Mouse (Mus musculus): ENCODE results near the gene Prm3. TPM values are rescaled to one million over a fixed set of nuclear protein-coding genes. Genes with fewer than 3 reads are reported as not detected.
"Not testable (repeated sequence)": the region's sequence is repeated elsewhere in the genome, so short reads cannot be mapped to it uniquely, and the experiment has no call there.

The Prm3 gene
- polyA plus RNA-seq, 1 experiment from 2014 or later: not detected

DNA sequence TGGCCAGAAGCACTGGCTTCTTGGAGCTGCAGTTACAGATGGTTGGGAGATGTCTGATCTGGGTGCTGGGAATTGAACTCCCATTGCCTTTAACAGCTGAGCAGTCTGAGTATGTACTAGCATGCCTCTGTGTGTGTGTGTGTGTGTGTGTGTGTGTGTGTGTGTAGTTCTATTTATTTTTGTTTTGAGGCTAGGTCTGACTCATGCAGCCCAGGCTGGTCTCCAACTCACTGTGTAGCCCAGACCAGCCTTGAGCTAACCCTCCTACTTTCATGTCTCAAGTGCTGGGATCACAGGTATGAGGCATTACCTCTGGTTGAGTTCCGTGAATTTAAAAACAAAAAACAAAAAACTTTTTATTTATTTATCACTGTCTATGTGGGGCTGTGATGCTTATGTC is 33.8 kb upstream of the Prm3 start:
- Histone ChIP-seq H3K27me3 (ENCODE audit: low read depth, poor library complexity, severe bottlenecking) (no peaks in the 10 kb centered on the region), H3K27ac (replicated peaks) (no peak overlapping the region), H3K4me1 (no peaks in the 10 kb centered on the region), H3K36me3 (no peaks in the 10 kb centered on the region), H3K4me3 (no peak overlapping the region), H3K9me3 (replicated peaks) (no peaks in the 10 kb centered on the region)
- WGBS: 94% methylated on average over 1 of the region's 1 CpGs
- DNase-seq (ENCODE audit: low spot score): no peak

DNA sequence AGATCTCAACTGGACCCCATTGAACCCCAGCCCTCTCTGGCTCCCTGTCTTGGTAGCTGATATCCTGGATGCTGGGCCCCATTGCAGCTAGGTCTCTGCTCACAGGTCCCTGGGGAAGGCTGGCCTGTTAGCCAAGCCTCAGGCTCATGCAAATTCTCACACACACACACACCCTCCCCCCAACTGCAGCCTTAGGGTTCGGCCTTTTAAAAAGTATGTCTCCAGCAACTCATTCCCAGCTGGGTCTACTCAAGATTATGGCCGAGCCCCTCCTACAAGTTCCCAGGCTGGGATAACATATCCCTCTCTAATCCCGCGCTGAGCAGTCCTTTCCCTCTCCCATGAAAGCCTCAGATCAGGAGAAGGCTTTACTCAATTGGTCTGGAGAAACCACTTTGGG is 30.7 kb upstream of the Prm3 start:
- Histone ChIP-seq H3K27me3 (ENCODE audit: low read depth, poor library complexity, severe bottlenecking) (no peaks in the 10 kb centered on the region), H3K4me3 (no peak overlapping the region), H3K9me3 (replicated peaks) (no peaks in the 10 kb centered on the region), H3K27ac (replicated peaks) (no peak overlapping the region), H3K36me3 (no peaks in the 10 kb centered on the region), H3K4me1 (no peaks in the 10 kb centered on the region)
- no peak for DNase-seq (ENCODE audit: low spot score)
- WGBS: 73% methylated on average over 4 of the region's 4 CpGs

DNA sequence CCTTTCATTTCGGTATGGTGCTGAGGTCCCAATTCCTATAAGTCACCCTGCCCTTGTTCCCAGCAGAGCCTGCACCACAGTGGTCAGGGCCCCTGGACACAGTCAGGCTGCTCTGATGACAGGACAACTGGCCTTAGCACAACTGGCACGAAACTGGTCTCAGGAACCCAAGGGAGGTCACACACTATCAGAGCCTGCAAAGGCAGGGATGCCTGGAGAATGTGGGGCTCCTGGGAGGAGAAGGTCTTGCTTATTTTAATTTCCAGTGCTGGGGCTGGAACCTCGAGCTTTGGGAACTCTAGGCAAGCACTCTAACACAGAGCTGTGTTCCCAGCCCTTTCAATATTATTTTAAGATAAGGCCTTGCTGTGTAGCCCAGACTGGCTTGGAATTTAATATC is 29.3 kb upstream of the Prm3 start:
- no peak overlapping the region for H3K27ac ChIP-seq (replicated peaks)
- H3K9me3 ChIP-seq (replicated peaks): no peaks in the 10 kb centered on the region
- no peak for DNase-seq (ENCODE audit: low spot score)
- no peaks in the 10 kb centered on the region for H3K4me1 ChIP-seq
- H3K4me3 ChIP-seq: no peak overlapping the region
- 69% methylated on average over 3 of the region's 3 CpGs for WGBS
- no peaks in the 10 kb centered on the region for H3K27me3 ChIP-seq (ENCODE audit: low read depth, poor library complexity, severe bottlenecking)
- H3K36me3 ChIP-seq: no peaks in the 10 kb centered on the region

DNA sequence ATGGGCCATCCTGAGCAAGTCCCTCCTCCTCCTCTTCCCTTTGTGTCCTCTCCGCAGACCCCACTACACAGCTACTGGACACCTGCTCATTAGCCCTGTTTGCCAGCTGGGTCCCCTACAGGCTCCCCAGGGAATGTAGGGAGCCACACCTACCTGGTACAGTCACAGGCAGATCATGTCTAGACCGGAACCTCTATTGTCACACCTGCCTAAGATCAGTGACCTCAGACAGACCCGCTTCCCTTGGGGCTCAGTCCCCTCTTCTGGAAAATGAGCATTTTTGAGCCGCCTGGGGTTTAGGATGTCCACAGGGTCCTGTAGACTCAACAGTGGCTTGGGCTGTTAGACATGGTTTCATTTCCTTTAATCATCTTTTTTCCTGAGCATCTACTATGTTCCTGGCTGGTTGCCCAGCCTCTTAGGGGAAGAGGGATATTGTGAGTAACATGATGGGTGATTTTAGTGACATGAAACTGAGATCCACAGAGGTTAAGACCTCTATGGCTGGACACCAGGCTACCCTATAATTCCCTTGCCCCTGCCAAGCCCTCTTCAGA is 27.9 kb upstream of the Prm3 start:
- H3K9me3 ChIP-seq (replicated peaks): no peaks in the 10 kb centered on the region
- no peak overlapping the region for H3K4me3 ChIP-seq
- H3K36me3 ChIP-seq: no peaks in the 10 kb centered on the region
- H3K4me1 ChIP-seq: no peaks in the 10 kb centered on the region
- no peak overlapping the region for H3K27ac ChIP-seq (replicated peaks)
- no peaks in the 10 kb centered on the region for H3K27me3 ChIP-seq (ENCODE audit: low read depth, poor library complexity, severe bottlenecking)
- WGBS: 80% methylated on average over 4 of the region's 4 CpGs
- DNase-seq (ENCODE audit: low spot score): no peak

DNA sequence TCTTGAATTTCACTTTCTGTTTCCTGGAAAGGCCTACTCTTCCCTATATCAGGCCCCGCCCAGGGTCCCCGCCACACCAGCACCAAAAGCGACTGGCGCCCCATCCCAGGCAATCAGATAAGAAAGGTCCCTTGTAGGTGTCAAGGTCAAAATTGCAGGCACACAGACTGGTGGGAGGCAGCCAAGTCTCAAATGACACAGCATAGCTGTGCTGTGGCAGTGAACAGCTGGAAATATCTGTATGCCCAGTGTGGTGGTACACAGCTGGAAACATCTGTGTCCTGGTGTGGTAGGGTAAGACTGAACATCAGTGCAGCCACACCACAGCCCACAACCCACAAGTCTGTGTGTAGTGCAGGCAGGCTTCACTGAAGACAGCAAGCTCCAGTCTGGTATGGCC is 24.1 kb upstream of the Prm3 start:
- no peaks in the 10 kb centered on the region for H3K9me3 ChIP-seq (replicated peaks)
- 92% methylated on average over 4 of the region's 4 CpGs for WGBS
- no peak for DNase-seq (ENCODE audit: low spot score)

DNA sequence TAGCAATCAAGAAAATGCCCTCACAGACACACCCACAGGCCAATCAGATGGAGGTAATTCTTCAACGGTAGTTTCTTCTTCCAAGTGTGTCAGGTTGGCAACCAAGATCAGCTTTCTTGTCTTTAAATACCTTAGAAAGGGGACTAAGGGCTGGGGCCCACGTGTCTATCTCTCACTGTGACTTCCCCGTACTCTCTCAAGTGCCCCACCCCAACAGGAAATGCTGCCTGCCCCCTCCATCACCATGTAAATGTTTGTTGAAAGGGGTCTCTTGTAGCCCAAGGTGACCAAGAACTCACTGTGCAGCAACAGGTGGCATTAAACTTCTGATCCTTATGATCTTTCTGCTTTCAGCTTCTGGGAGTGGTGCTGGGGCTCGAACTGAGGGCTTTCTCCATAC is 23.0 kb upstream of the Prm3 start:
- Histone ChIP-seq H3K4me3 (no peak overlapping the region), H3K4me1 (no peaks in the 10 kb centered on the region), H3K27me3 (ENCODE audit: low read depth, poor library complexity, severe bottlenecking) (no peaks in the 10 kb centered on the region), H3K36me3 (no peaks in the 10 kb centered on the region), H3K27ac (replicated peaks) (no peak overlapping the region), H3K9me3 (replicated peaks) (no peaks in the 10 kb centered on the region)
- 78% methylated on average over 4 of the region's 4 CpGs for WGBS
- no peak for DNase-seq (ENCODE audit: low spot score)

More for the DNA sequence above, 24.1 kb upstream of the Prm3 start:
- Histone ChIP-seq H3K4me1 (no peaks in the 10 kb centered on the region), H3K27me3 (ENCODE audit: low read depth, poor library complexity, severe bottlenecking) (no peaks in the 10 kb centered on the region), H3K4me3 (no peak overlapping the region), H3K27ac (replicated peaks) (no peak overlapping the region), H3K36me3 (no peaks in the 10 kb centered on the region)

DNA sequence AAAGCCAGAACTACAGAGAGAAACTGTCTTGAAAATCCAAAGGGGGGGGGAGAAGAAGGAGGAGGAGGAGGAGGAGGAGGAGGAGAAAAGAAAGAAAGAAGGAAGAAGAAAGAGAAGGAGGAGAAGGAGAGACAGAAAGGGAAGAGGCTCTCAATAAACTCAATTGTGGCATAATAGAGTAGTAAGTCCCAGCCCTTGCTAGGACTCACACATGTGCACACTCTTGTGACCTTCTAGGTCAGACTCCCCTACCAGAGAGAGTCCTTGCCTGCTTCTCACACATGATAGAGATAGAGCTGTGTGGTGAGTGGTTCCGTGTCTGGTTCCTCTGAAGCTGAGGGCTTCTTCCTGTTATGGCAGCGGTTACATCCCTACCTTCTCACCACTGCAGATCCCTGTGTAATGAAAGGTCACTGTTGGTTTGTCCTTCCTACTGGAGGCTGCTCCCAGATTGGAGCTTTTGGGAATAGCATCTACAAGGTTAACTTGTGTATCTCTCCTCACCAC is 22.2 kb upstream of the Prm3 start, which contains the start of gene Gm11172:
Gene Gm11172, plus strand, starts transcription at position 51 of the 507 bp plus-strand sequence.
- Histone ChIP-seq H3K4me1 (no peaks in the 10 kb centered on the region), H3K27ac (replicated peaks) (no peak within 1 kb of the TSS), H3K9me3 (replicated peaks) (no peaks in the 10 kb centered on the region), H3K27me3 (ENCODE audit: low read depth, poor library complexity, severe bottlenecking) (no peaks in the 10 kb centered on the region), H3K36me3 (no peaks in the 10 kb centered on the region), H3K4me3 (no peak within 1 kb of the TSS)
- DNase-seq (ENCODE audit: low spot score): no peak
- 93% methylated on average over 2 of the region's 2 CpGs for WGBS

DNA sequence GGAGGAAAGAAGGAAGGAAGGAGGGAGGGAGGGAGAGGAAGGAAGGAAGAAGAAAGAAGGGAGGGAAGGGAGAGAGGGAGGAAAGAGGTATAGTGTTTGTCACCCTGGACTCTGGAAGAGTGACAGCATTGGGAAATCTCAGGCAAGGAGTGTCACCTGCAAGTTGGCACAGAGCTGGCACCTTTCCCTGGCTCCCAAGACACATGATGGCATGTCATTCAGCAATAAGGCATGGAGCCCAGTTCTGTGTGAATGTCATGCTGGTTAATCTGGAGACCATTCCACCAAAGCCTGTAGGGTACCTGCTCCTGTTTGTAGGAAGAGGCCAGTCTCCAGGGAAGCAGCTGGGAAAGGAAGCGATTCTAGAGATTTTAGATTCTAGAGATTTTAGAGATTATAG is 19.7 kb upstream of the Prm3 start:
- no peak for DNase-seq (ENCODE audit: low spot score)
- no peaks in the 10 kb centered on the region for H3K36me3 ChIP-seq
- H3K9me3 ChIP-seq (replicated peaks): no peaks in the 10 kb centered on the region
- H3K27ac ChIP-seq (replicated peaks): no peak overlapping the region
- H3K27me3 ChIP-seq (ENCODE audit: low read depth, poor library complexity, severe bottlenecking): no peaks in the 10 kb centered on the region
- no peak overlapping the region for H3K4me3 ChIP-seq
- H3K4me1 ChIP-seq: no peaks in the 10 kb centered on the region
- WGBS: 93% methylated on average over 1 of the region's 1 CpGs

DNA sequence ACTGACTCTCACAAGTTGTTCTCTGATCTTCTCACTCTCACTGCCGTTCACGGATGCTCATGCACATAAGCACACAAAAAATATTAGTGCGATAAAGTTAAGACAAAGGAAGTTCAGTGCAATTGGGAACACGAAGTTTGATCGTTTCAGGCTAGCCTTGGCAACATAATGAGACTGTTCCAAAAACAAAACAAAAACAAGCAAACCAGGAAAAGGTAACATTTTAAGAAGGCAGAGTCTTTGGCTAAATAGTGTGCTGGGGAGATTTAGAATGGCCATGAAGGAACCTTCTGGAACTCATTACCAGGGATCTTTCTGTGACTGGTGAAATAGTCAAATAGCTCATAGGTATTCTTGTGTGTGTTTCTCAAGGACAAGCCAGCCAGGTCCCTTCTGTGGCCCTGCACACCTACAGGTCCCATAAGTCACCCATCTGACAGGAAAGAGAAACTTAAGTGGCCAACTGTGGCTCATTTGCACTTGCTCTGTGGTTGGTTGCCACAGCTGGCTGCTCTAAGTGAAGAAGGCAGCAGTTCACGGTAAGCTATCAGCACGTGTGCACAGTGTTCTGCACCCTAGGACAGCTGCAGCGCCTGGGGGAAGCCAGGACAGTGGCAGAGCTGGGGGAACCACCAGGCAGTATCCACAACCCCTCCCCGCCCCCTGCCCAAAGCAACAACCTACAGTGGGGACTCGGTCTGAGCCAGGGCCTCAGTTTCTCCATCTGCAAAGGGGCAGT is 15.2 kb upstream of the Prm3 start, which contains the start of gene Prm1:
Gene Prm1, minus strand, starts transcription at position 51 of the 739 bp plus-strand sequence.
- no peaks in the 10 kb centered on the region for H3K36me3 ChIP-seq
- no peak within 1 kb of the TSS for H3K4me3 ChIP-seq
- no peaks in the 10 kb centered on the region for H3K9me3 ChIP-seq (replicated peaks)
- WGBS: 85% methylated on average over 10 of the region's 10 CpGs
- no peak within 1 kb of the TSS for H3K27ac ChIP-seq (replicated peaks)
- H3K27me3 ChIP-seq (ENCODE audit: low read depth, poor library complexity, severe bottlenecking): no peaks in the 10 kb centered on the region
- no peaks in the 10 kb centered on the region for H3K4me1 ChIP-seq
- DNase-seq (ENCODE audit: low spot score): no peak

DNA sequence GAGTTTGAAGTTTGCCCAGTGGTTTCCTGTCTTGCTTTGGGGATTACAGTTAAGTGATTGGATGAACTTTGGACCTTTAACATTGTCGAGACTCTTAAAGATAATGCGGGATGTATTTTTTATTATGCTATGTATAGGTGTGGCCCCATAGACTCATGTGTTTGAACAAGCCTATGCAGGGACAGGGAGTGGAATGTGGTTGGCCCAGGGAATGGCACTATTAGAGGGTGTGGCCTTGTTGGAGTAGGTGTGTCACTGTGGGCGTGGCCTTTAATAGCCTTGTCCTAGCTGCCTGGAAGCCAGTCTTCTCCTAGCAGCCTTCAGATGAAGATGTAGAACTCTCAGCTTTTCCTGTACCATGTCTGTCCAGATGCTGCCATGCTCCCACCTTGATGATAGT is 11.7 kb upstream of the Prm3 start:
- H3K36me3 ChIP-seq; H3K4me3 ChIP-seq; H3K27ac ChIP-seq (replicated peaks); DNase-seq (ENCODE audit: low spot score); H3K4me1 ChIP-seq; H3K9me3 ChIP-seq (replicated peaks); H3K27me3 ChIP-seq (ENCODE audit: low read depth, poor library complexity, severe bottlenecking): not testable (repeated sequence)
- 89% methylated on average over 3 of the region's 3 CpGs for WGBS

DNA sequence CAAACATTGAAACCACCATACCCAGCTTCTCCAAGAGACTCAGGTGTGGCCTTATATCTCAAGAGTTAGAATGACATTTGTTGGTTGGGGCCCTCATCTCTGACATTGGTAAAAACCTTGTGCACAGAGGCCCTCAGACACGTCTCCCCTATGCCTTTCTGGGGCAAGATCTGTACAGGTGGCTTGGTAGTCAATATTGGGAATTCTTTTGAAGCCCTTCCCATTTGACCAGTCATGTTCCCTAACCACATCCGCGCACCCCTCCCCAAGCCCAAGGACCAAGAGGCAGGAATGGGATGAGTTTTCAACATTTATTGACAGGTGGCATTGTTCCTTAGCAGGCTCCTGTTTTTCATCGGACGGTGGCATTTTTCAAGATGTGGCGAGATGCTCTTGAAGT is 5.3 kb upstream of the Prm3 start, which contains the start of gene Prm2:
Gene Prm2, minus strand, starts transcription at position 101 of the 400 bp plus-strand sequence.
- no peaks in the 10 kb centered on the region for H3K36me3 ChIP-seq
- no peak within 1 kb of the TSS for H3K27ac ChIP-seq (replicated peaks)
- H3K27me3 ChIP-seq (ENCODE audit: low read depth, poor library complexity, severe bottlenecking): peaks cover 27% of the 10 kb centered on the region
- H3K4me3 ChIP-seq: no peak within 1 kb of the TSS
- 81% methylated on average over 6 of the region's 6 CpGs for WGBS
- H3K4me1 ChIP-seq: no peaks in the 10 kb centered on the region
- H3K9me3 ChIP-seq (replicated peaks): no peaks in the 10 kb centered on the region
- DNase-seq (ENCODE audit: low spot score): no peak

DNA sequence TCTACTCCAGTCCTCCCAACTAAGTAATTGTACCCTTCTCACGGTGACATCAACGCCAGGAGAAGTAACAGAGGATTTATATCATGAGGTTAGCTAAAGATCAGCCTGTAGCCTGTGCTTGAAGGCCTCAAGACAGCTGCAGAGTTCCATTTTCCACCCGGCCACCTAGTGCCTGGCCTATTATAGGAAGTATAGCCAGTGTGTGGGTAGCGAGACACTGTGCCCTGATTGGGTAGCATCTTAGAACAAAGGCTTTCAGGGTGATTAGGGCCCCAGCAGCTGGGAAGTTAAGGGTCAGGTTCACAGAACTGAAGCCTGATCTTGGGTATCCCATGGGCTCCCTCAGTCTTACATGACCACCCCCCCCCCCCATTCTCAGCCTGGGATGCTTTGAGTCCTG is 1.8 kb downstream of the Prm3 start:
- H3K36me3 ChIP-seq: no peaks in the 10 kb centered on the region
- H3K27me3 ChIP-seq (ENCODE audit: low read depth, poor library complexity, severe bottlenecking): peaks cover 18% of the 10 kb centered on the region
- no peaks in the 10 kb centered on the region for H3K9me3 ChIP-seq (replicated peaks)
- no peak overlapping the region for H3K27ac ChIP-seq (replicated peaks)
- no peak for DNase-seq (ENCODE audit: low spot score)
- no peak overlapping the region for H3K4me3 ChIP-seq
- WGBS: 58% methylated on average over 4 of the region's 4 CpGs
- peaks cover 35% of the 10 kb centered on the region for H3K4me1 ChIP-seq

DNA sequence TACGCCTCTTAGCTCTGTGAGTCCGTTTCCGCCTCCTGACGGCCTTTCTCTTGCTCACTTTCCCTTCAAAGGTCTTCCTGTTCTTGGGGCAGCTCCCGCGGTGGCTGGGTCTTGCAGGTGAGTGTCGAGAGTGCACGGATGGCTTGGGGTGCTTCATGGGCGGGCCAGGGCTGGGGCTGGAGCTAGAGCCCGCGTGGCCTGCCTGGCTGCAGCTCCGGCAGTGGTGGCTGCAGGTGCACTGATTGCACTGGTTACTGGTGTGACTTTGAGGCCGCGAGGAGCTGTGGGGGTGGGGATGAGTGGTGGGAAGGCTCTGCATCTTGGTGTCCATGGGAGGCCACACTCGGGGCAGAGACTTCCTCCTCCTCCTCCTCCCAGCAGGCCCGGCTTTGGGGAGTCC is 2.4 kb downstream of the Prm3 start, which contains the start of gene Tnp2:
Gene Tnp2, minus strand, starts transcription at position 390 of the 400 bp plus-strand sequence.
- no peak within 1 kb of the TSS for H3K27ac ChIP-seq (replicated peaks)
- no peaks in the 10 kb centered on the region for H3K36me3 ChIP-seq
- no peak for DNase-seq (ENCODE audit: low spot score)

More for the DNA sequence above, 2.4 kb downstream of the Prm3 start, which contains the start of gene Tnp2:
- Histone ChIP-seq H3K27me3 (ENCODE audit: low read depth, poor library complexity, severe bottlenecking) (peaks cover 24% of the 10 kb centered on the region), H3K9me3 (replicated peaks) (no peaks in the 10 kb centered on the region), H3K4me1 (peaks cover 37% of the 10 kb centered on the region), H3K4me3 (no peak within 1 kb of the TSS)
- WGBS: 51% methylated on average over 16 of the region's 16 CpGs
